Mouse (Mus musculus): ENCODE measurements around the gene 1700017B05Rik.

- TF ChIP-seq CTCF (IDR thresholded peaks at IDR 0.05; ENCODE audit: low read depth, low read length) (no peak), POLR2A (IDR thresholded peaks at IDR 0.05; ENCODE audit: insufficient read depth, low read length) (no peak), EP300 (IDR thresholded peaks at IDR 0.05; ENCODE audit: insufficient read depth, low read depth, low read length) (no peak)
Observed at GRCm38 (mm10) chr9:57219511-57219910, 42.9 kb downstream of the 1700017B05Rik start.
